Mouse (Mus musculus) neural tube, embryonic 12.5 days (tissue): ENCODE results near the gene Mrps26. TPM values are rescaled to one million over a fixed set of nuclear protein-coding genes. Genes with fewer than 3 reads are reported as not detected.
A peak's percentile ranks its signal among the peaks of the same experiment; 100 is the strongest.
"Not testable (repeated sequence)": the region's sequence is repeated elsewhere in the genome, so short reads cannot be mapped to it uniquely, and the experiment has no call there.

Source experiments
- ATAC-seq: fragments of 200-750 bp; cut with Nextera tagmentation; 2 replicates; pipeline ENCODE4 v1.8.0; 2017; ENCODE audit warnings: low read depth, mild to moderate bottlenecking, moderate TSS enrichment, moderate library complexity; ENCODE audit not compliant: low FRiP score
- H3K27ac ChIP-seq: fragments of 300-500 bp; sonication (generic); 2 replicates; pipeline ENCODE4 v1.5.1; 2016
- H3K27me3 ChIP-seq: fragments of 300-500 bp; sonication (generic); replicated peaks from 2 replicates; pipeline ENCODE4 v1.6.1; 2016; ENCODE audit warnings: mild to moderate bottlenecking
- H3K36me3 ChIP-seq: fragments of 300-500 bp; sonication (generic); 2 replicates; pipeline ENCODE4 v1.6.1; 2016; ENCODE audit warnings: mild to moderate bottlenecking
- H3K4me1 ChIP-seq: fragments of 300-500 bp; sonication (generic); 2 replicates; pipeline ENCODE4 v1.6.1; 2016
- H3K4me2 ChIP-seq: fragments of 300-500 bp; sonication (generic); replicated peaks from 2 replicates; pipeline ENCODE4 v1.6.1; 2016; ENCODE audit warnings: mild to moderate bottlenecking
- H3K4me3 ChIP-seq: fragments of 300-500 bp; sonication (generic); 2 replicates; pipeline ENCODE4 v1.5.1; 2016
- H3K9ac ChIP-seq: fragments of 300-500 bp; sonication (generic); 2 replicates; pipeline ENCODE4 v1.6.1; 2016; ENCODE audit warnings: mild to moderate bottlenecking
- H3K9me3 ChIP-seq: fragments of 300-500 bp; sonication (generic); 2 replicates; pipeline ENCODE4 v1.6.1; 2016; ENCODE audit warnings: mild to moderate bottlenecking
- WGBS: fragments of 180-500 bp; shearing (Covaris S2); methylation state at CpG from one replicate; pipeline ENCODE4 v1.1.7; 2016; 5-methylcytosine and 5-hydroxymethylcytosine counted together
- polyA plus RNA-seq: library from polyadenylated mRNA; unstranded; fragments of >200 nt; fragmentation: Nextera tagmentation; extraction: Ambion mirVana; gene quantifications from 2 replicates; pipeline ENCODE4 v1.2.1, GENCODE M21; 2016

Mrps26 gene
- 77.7 and 80.8 TPM in 2 replicates for polyA plus RNA-seq

DNA sequence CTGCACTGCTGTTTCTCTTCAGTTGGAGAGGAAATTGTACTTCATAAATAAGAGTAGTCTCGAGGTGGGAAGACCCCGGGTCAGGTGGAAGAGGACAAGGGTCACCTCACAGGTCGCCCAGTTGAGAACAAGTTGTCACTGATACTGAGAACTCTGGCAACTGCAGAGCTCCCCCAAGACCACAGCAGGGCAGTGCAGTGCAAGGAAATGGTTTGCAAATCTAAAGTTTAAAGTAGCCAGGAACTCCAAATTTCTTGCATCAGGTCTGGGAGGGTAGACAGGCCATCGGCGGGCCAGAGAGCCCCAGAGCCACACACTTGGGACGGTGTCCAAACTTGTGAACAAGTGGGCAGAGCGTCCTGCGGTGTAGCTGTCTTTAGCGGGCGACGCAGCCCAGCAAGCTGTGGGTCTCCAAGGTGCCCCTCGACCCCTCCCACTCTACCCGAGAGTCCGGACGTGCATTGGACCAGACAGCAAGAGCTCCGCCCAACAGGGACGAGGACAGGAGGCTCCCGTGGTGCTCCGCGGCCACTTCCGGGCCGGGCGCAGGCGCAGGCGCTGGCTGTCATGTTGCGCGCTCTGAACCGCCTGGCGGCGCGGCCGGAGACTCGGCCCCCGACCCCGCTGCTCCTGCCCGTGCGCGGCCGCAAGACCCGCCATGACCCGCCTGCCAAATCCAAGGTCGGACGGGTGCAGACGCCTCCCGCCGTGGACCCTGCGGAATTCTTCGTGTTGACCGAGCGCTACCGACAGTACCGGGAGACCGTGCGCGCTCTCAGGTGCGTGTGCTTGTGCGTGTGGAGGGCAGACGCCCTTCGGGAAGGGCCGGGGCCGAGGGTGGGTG lies at the start of gene Mrps26:
Gene Mrps26 (plus strand): TSS at position 531 of the 844 bp plus-strand sequence.
- H3K4me2 ChIP-seq = peak within 1 kb of the TSS; percentile 99
- peak within 1 kb of the TSS; percentile 87 for H3K9ac ChIP-seq
- H3K9me3 ChIP-seq = no peaks in the 10 kb centered on the region
- peaks cover 20% of the 10 kb centered on the region for H3K36me3 ChIP-seq
- no peak within 1 kb of the TSS for H3K27ac ChIP-seq
- H3K4me3 ChIP-seq = peak within 1 kb of the TSS; percentile 91
- ATAC-seq = peak; percentile 99
- WGBS = under 1% methylated on average over 61 of the region's 61 CpGs
- no peaks in the 10 kb centered on the region for H3K27me3 ChIP-seq
- peaks cover 20% of the 10 kb centered on the region for H3K4me1 ChIP-seq

DNA sequence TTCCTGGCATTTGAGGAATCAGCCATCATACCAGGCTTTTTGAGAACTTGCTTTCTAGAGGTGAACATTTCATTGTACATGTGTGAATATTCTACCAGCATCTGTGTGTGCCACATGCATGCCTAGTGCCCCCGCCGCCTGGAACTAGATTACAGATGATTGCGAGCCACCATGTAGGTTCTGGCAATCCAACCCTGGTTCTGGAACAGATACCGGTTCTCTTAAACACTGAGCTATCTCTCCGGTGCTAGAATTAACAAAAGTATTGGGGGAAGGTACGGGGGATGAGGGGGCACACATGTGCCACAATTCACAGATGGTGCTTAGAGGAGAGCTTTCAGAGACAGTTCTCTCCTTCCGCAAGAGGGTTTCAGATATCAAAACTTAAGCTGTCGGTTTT lies 49.6 kb upstream of the Mrps26 start:
- Histone ChIP-seq H3K4me3 (no peak overlapping the region), H3K27ac (no peak overlapping the region)

DNA sequence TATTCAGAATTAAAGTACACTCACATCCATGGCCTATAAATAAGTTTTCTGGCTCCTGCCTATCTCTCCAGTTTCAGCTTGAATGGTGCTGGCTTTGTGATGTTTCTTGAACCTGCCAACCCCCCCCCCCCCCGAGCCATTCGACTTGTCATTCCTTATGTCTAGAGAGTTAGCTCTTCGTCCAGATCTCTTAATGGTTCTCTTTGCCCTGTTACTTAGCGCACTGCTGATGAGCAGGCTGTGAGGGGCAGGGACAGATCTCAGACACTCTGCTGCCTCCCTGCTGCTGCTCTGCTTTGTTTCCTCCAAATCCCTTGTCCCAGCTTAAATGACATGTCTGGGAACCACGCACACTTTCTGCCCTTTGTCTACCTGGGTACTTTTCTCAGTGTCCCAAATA lies 47.8 kb upstream of the Mrps26 start:
- H3K4me1 ChIP-seq = no peaks in the 10 kb centered on the region
- no peaks in the 10 kb centered on the region for H3K27me3 ChIP-seq
- no peak overlapping the region for H3K9ac ChIP-seq
- no peak overlapping the region for H3K4me2 ChIP-seq
- H3K9me3 ChIP-seq = no peaks in the 10 kb centered on the region
- WGBS = 55% methylated on average over 5 of the region's 5 CpGs
- no peak for ATAC-seq
- H3K36me3 ChIP-seq = peaks cover 34% of the 10 kb centered on the region
- H3K4me3 ChIP-seq = no peak overlapping the region
- H3K27ac ChIP-seq = no peak overlapping the region

More for the DNA sequence above, 49.6 kb upstream of the Mrps26 start:
- Histone ChIP-seq H3K36me3 (peaks cover 24% of the 10 kb centered on the region), H3K27me3 (no peaks in the 10 kb centered on the region), H3K9ac (no peak overlapping the region), H3K4me2 (no peak overlapping the region), H3K9me3 (no peaks in the 10 kb centered on the region), H3K4me1 (no peaks in the 10 kb centered on the region)
- ATAC-seq = no peak
- 97% methylated on average over 8 of the region's 8 CpGs for WGBS

DNA sequence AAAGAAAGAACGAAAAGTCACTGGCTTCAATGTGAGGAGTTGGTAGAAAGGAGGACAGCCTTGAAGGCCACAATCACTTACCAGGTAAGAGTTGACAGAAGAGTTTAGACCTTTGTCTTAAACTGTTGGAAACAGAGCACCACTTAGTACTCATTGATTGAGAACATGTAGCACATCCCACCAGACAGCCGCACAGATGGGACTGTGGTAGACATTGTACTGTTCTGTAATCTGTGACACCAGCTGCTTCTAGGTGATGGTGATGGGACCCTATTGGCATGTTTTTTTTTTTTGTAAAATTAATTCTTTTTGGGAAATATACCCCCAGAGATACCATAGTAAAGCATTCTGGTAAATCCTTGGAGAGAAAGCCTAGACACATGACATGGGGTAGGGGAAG lies 41.6 kb upstream of the Mrps26 start:
- Histone ChIP-seq H3K4me1 (no peaks in the 10 kb centered on the region), H3K36me3 (peaks cover 58% of the 10 kb centered on the region), H3K4me3 (no peak overlapping the region), H3K9me3 (no peaks in the 10 kb centered on the region), H3K27ac (no peak overlapping the region), H3K9ac (no peak overlapping the region), H3K4me2 (no peak overlapping the region), H3K27me3 (no peaks in the 10 kb centered on the region)
- WGBS = 97% methylated on average over 2 of the region's 2 CpGs
- ATAC-seq = no peak

DNA sequence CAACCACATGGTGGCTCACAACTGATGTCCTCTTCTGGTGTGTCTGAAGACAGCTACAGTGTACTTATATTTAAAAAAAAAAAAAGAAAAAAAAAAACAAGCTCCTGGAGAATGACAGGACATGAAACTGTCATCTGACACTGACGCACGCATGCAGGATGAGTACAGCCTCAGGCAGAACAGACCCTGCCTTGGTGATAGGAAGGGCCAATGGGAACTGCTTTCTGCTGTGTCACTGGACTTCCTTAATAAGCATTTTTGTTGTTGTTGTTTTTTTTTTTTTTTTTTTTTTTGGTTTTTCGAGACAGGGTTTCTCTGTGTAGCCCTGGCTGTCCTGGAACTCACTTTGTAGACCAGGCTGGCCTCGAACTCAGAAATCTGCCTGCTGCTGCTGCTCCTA lies 38.1 kb upstream of the Mrps26 start:
- H3K4me2 ChIP-seq, H3K27ac ChIP-seq, H3K27me3 ChIP-seq, H3K9me3 ChIP-seq, ATAC-seq, H3K4me1 ChIP-seq, H3K4me3 ChIP-seq, H3K9ac ChIP-seq: not testable (repeated sequence)
- WGBS = 91% methylated on average over 4 of the region's 4 CpGs
- H3K36me3 ChIP-seq = peaks cover 45% of the 10 kb centered on the region

DNA sequence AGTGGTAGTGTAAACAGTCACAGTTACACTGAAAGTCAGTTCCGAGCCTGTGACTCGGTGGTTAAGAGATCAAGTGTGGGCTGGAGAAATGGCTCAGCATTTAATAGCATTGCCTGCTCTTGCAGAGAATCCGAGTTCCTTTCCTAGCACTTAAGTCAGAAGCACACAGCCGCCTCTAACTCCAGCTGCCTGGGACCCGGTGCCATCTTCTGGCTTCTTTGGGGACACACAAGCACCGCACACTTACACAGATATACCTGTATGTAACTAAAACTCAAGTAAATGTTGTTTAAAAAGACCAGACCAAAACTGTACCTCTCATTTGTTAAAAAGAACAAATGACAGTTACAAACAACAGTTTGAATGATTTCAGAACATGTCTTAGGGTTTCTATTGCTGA lies 35.1 kb upstream of the Mrps26 start:
- H3K27me3 ChIP-seq = no peaks in the 10 kb centered on the region
- no peak for ATAC-seq
- no peak overlapping the region for H3K9ac ChIP-seq
- H3K9me3 ChIP-seq = no peaks in the 10 kb centered on the region
- H3K27ac ChIP-seq = no peak overlapping the region
- peaks cover 27% of the 10 kb centered on the region for H3K36me3 ChIP-seq
- no peak overlapping the region for H3K4me2 ChIP-seq
- 81% methylated on average over 6 of the region's 6 CpGs for WGBS
- no peaks in the 10 kb centered on the region for H3K4me1 ChIP-seq
- H3K4me3 ChIP-seq = no peak overlapping the region

DNA sequence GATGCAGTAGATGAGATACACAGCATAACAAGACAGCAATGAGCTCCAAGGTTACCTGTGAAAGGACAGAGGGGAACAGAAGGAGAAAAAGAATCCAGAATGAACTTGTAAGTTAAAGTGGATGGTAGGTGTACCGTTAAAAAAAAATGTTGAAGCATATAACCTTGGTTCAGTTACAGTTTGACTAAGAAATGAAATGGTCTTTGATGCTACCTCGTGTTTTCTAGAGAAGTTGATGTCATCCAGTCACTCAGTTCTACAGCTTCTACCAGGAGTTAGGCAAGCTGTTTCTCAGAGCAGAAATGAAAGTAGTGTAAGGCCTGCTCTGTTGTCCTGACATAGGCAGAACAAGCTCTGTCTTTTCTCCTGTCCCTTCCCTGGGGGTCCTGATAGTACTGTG lies 34.3 kb upstream of the Mrps26 start:
- Histone ChIP-seq H3K9me3 (no peaks in the 10 kb centered on the region), H3K4me2 (no peak overlapping the region), H3K27me3 (no peaks in the 10 kb centered on the region), H3K27ac (no peak overlapping the region), H3K36me3 (peaks cover 32% of the 10 kb centered on the region), H3K9ac (no peak overlapping the region), H3K4me3 (no peak overlapping the region), H3K4me1 (no peaks in the 10 kb centered on the region)
- no peak for ATAC-seq
- WGBS = 95% methylated on average over 2 of the region's 2 CpGs

DNA sequence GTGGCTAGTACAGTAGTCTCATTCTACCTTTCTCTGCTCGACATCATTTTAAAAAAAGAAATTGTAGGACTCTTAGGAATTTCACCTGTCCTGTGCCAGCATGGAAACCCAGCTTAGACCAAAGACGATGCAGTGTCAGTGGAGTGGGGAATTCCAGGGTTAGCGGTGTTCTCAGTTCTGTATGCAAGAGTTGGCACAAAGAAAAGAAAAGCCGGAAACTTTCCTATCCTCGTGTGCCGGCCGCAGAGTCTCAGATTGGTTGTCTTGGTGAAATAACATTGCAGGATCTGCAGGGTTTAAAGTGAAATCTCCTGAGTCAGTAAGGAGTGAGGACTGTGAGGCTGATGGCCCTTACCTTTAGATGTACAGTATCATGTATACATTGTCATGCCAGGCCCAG lies 33.6 kb upstream of the Mrps26 start:
- peaks cover 32% of the 10 kb centered on the region for H3K36me3 ChIP-seq
- no peak overlapping the region for H3K4me2 ChIP-seq
- 90% methylated on average over 7 of the region's 7 CpGs for WGBS
- no peaks in the 10 kb centered on the region for H3K27me3 ChIP-seq
- no peak overlapping the region for H3K4me3 ChIP-seq
- H3K9me3 ChIP-seq = no peaks in the 10 kb centered on the region
- ATAC-seq = no peak
- H3K27ac ChIP-seq = no peak overlapping the region
- no peaks in the 10 kb centered on the region for H3K4me1 ChIP-seq
- H3K9ac ChIP-seq = no peak overlapping the region

DNA sequence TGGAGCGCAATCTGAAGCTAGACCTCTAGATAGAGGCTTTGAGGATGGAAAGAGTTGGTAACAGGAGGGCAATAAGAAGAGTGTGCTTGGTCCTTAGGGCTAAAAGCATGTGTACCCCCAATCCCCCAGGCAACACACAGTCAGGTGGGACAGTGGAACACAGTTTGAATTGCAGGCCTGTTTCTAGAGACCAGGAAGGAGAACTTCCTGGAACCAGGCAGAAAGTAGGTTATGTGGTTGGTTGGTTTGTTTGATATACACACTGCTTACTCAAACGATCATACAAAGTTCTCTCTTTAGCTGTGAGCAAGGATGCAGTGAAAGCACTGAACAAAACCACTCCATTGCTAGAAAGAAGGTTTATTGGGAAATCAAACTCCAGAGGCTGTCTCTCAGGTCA lies 31.3 kb upstream of the Mrps26 start:
- WGBS = 95% methylated on average over 2 of the region's 2 CpGs

DNA sequence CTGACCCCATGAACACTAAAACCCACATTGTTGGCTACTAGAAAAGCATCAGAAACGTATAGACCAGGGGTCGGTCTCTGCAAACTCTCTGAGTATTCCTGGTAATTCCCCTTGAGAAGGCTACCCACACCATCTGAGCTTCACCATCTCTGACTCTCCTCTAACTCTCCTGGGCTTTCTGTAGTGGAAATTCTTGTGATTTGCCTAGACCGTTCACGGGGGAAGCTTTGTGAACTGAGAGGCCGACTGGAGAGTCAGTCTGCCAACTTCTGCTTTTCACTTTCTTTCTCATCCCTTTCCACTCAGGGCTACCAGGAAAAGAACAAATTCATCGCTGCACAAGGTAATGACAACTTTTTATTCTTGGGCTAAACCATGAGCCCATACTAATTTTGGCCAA lies 28.5 kb upstream of the Mrps26 start:
- WGBS = 94% methylated on average over 6 of the region's 6 CpGs
- no peaks in the 10 kb centered on the region for H3K9me3 ChIP-seq
- no peak overlapping the region for H3K4me2 ChIP-seq
- H3K4me3 ChIP-seq = no peak overlapping the region
- H3K4me1 ChIP-seq = no peaks in the 10 kb centered on the region
- no peak for ATAC-seq
- H3K36me3 ChIP-seq = peaks cover 51% of the 10 kb centered on the region
- H3K27ac ChIP-seq = no peak overlapping the region
- no peak overlapping the region for H3K9ac ChIP-seq
- H3K27me3 ChIP-seq = no peaks in the 10 kb centered on the region

More for the DNA sequence above, 31.3 kb upstream of the Mrps26 start:
- H3K9me3 ChIP-seq = no peaks in the 10 kb centered on the region
- no peak overlapping the region for H3K4me3 ChIP-seq
- ATAC-seq = no peak
- no peaks in the 10 kb centered on the region for H3K4me1 ChIP-seq
- peaks cover 33% of the 10 kb centered on the region for H3K36me3 ChIP-seq
- H3K27ac ChIP-seq = no peak overlapping the region
- H3K4me2 ChIP-seq = no peak overlapping the region
- H3K27me3 ChIP-seq = no peaks in the 10 kb centered on the region
- H3K9ac ChIP-seq = no peak overlapping the region

DNA sequence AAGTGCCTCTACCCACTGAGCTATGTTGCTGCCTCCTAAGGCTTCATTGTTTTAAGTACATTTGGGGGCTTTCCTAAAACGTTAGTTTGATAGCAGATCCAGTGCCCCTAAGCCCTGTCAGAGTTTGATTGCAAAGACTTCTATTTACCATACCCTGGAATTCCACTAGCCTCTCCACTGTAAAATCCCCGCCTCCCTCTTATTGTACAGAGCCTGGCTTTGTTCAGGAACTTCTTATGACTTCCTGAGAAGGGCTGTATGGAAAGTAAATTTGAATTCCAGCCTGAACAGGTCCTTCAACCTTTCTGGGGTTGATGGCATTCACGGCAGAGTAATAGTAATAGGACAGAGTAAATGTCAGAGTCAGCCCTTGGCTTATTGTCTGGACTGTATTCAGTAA lies 26.7 kb upstream of the Mrps26 start:
- H3K36me3 ChIP-seq = peaks cover 69% of the 10 kb centered on the region
- no peak for ATAC-seq
- WGBS = 87% methylated on average over 3 of the region's 3 CpGs

DNA sequence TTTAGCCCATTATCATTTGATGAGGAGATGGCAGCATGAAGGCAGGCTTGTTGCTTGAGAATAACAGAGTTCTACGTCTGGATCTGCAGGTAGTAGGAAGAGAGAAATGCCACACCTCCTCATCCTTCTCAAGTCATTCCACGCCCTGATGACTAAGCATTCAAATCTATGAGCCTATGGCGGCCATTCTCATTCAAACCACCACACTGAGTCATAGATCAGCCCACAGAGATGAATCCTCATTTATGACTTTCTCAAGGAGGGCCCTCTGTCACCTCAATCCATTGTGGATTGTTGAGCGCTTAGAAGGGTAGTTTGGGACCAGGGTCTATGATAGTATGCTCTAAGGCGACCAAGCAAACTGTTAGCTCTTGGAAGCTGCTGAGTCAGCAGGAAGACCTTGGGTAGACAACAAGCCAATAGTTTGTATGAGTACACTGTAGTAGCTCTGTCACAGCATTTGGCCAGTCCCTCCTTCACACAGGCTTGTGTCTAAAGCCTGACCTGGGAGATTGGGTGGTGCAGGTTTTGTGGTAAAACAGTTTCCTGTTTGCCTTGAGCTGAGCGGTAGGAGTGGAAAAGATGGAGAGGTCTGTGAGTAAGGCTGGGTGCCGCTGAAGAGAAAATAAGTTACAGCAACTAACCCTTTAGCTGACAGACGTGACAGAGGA lies 24.5 kb upstream of the Mrps26 start:
- WGBS = 93% methylated on average over 8 of the region's 8 CpGs
- Histone ChIP-seq H3K36me3 (peaks cover 76% of the 10 kb centered on the region), H3K4me3 (no peak overlapping the region), H3K27ac (no peak overlapping the region), H3K27me3 (no peaks in the 10 kb centered on the region), H3K9ac (no peak overlapping the region), H3K4me1 (no peaks in the 10 kb centered on the region), H3K9me3 (no peaks in the 10 kb centered on the region), H3K4me2 (no peak overlapping the region)
- ATAC-seq = no peak

More for the DNA sequence above, 26.7 kb upstream of the Mrps26 start:
- Histone ChIP-seq H3K4me1 (no peaks in the 10 kb centered on the region), H3K27ac (no peak overlapping the region), H3K9me3 (no peaks in the 10 kb centered on the region), H3K4me2 (no peak overlapping the region), H3K9ac (no peak overlapping the region), H3K27me3 (no peaks in the 10 kb centered on the region), H3K4me3 (no peak overlapping the region)
